Mouse (Mus musculus) myocyte (in vitro differentiated cells): ENCODE data around the gene Fam122a. TPM values are rescaled to one million over a fixed set of nuclear protein-coding genes. Genes with fewer than 3 reads are reported as not detected.

Experiments used
- H3K27me3 ChIP-seq: one replicate; pipeline ENCODE4 v1.6.1; 2011; ENCODE audit not compliant: control insufficient read depth, insufficient read depth, insufficient read length
- H3K36me3 ChIP-seq: one replicate; pipeline ENCODE4 v1.6.1; 2011; ENCODE audit not compliant: control insufficient read depth, insufficient read depth
- H3K4me2 ChIP-seq: one replicate; pipeline ENCODE4 v1.6.1; 2011; ENCODE audit warnings: low read depth, control low read depth
- H3K4me3 ChIP-seq: one replicate; pipeline ENCODE4 v1.5.1; 2011; ENCODE audit warnings: mild to moderate bottlenecking, control low read depth, moderate library complexity
- H3K79me2 ChIP-seq: one replicate; pipeline ENCODE4 v1.6.1; 2011; ENCODE audit not compliant: control insufficient read depth, insufficient read depth
- H3ac ChIP-seq: one replicate; pipeline ENCODE4 v1.6.1; 2011; ENCODE audit not compliant: control insufficient read depth, insufficient read length
- CEBPB ChIP-seq: IDR thresholded peaks from 2 replicates; pipeline ENCODE4 v1.6.1; 2011; ENCODE audit warnings: mild to moderate bottlenecking, moderate library complexity; ENCODE audit not compliant: poor library complexity, insufficient read depth, severe bottlenecking
- E2F4 ChIP-seq: IDR thresholded peaks from one replicate; pipeline ENCODE4 v1.6.1; 2011; ENCODE audit warnings: mild to moderate bottlenecking, control low read depth, moderate library complexity; ENCODE audit not compliant: insufficient read depth
- MAX ChIP-seq: IDR thresholded peaks from one replicate; pipeline ENCODE4 v1.6.1; 2011; ENCODE audit warnings: low read depth, mild to moderate bottlenecking, control low read depth
- MYOD1 ChIP-seq, 3 experiments: IDR thresholded peaks; one replicate each; pipeline ENCODE4 v1.6.1; 2011; ENCODE audit warnings: control low read depth in 2 of 3, low read depth in 2 of 3, mild to moderate bottlenecking in 2 of 3, moderate library complexity in 1 of 3; ENCODE audit not compliant: insufficient read length in 2 of 3, control insufficient read depth in 1 of 3
- MYOG ChIP-seq, 3 experiments: IDR thresholded peaks; one replicate each; pipeline ENCODE4 v1.6.1; 2011; ENCODE audit warnings: control low read depth in 2 of 3, low read depth in 2 of 3, mild to moderate bottlenecking in 2 of 3; ENCODE audit not compliant: insufficient read length in 2 of 3, control insufficient read depth in 1 of 3, insufficient read depth in 1 of 3
- POLR2A ChIP-seq: IDR thresholded peaks from one replicate; pipeline ENCODE4 v1.6.1; 2011; ENCODE audit warnings: low read depth, mild to moderate bottlenecking, control low read depth, moderate library complexity; ENCODE audit not compliant: insufficient read length
- POLR2AphosphoS2 ChIP-seq: IDR thresholded peaks from one replicate; pipeline ENCODE4 v1.6.1; 2011; ENCODE audit warnings: low read depth, control low read depth; ENCODE audit not compliant: insufficient read length
- REST ChIP-seq: IDR thresholded peaks from one replicate; pipeline ENCODE4 v1.6.1; 2011; ENCODE audit warnings: mild to moderate bottlenecking, control low read depth, moderate library complexity; ENCODE audit not compliant: insufficient read depth, insufficient read length
- SRF ChIP-seq: IDR thresholded peaks from one replicate; pipeline ENCODE4 v1.6.1; 2011; ENCODE audit warnings: low read depth; ENCODE audit not compliant: control insufficient read depth, insufficient read length
- TCF12 ChIP-seq: IDR thresholded peaks from one replicate; pipeline ENCODE4 v1.6.1; 2011; ENCODE audit warnings: mild to moderate bottlenecking, control low read depth; ENCODE audit not compliant: poor library complexity, insufficient read depth, severe bottlenecking
- TCF3 ChIP-seq: IDR thresholded peaks from one replicate; pipeline ENCODE4 v1.6.1; 2011; ENCODE audit warnings: low read depth, control low read depth; ENCODE audit not compliant: insufficient read length
- USF1 ChIP-seq: IDR thresholded peaks from one replicate; pipeline ENCODE4 v1.6.1; 2011; ENCODE audit warnings: low read depth, mild to moderate bottlenecking, control low read depth, moderate library complexity
- polyA plus RNA-seq: library from polyadenylated mRNA; unstranded; fragments of >200 nt; fragmentation: generic; extraction: Trizol; gene quantifications from one replicate; pipeline ENCODE4 v1.2.1, GENCODE M21; 2012; ENCODE audit warnings: missing spikeins

Gene Fam122a
- polyA plus RNA-seq, 1 experiment = 14.7 TPM

GRCm38 (mm10) chr19:24514661-24515642, 37.8 kb upstream of the Fam122a start:
- Histone ChIP-seq H3K79me2 (no peaks in the 10 kb centered on the region), H3K4me2 (no peak overlapping the region), H3K4me3 (no peak overlapping the region), H3K36me3 (no peaks in the 10 kb centered on the region), H3ac (no peak overlapping the region), H3K27me3 (no peaks in the 10 kb centered on the region)
- TF ChIP-seq MAX = no peak
- no peak for TF ChIP-seq E2F4
- no peak for TF ChIP-seq TCF3
- no peak for TF ChIP-seq SRF
- TF ChIP-seq POLR2AphosphoS2 = no peak
- TF ChIP-seq MYOG (IDR thresholded peaks at IDR 0.05; ENCODE audit: control insufficient read depth in 1 of 3, insufficient read depth in 1 of 3, insufficient read length in 2 of 3, low read depth in 2 of 3) = no peak
- TF ChIP-seq CEBPB = no peak
- TF ChIP-seq POLR2A = no peak
- no peak for TF ChIP-seq TCF12
- TF ChIP-seq USF1 = no peak
- no peak for TF ChIP-seq REST
- no peak for TF ChIP-seq MYOD1 (IDR thresholded peaks at IDR 0.05; ENCODE audit: control insufficient read depth in 1 of 3, insufficient read length in 2 of 3, low read depth in 2 of 3)

GRCm38 (mm10) chr19:24513105-24513843, 36.1 kb upstream of the Fam122a start:
- Histone ChIP-seq H3K27me3 (no peaks in the 10 kb centered on the region), H3K4me2 (no peak overlapping the region), H3K4me3 (no peak overlapping the region), H3ac (no peak overlapping the region), H3K36me3 (no peaks in the 10 kb centered on the region), H3K79me2 (no peaks in the 10 kb centered on the region)
- TF ChIP-seq REST (no peak), SRF (no peak), TCF12 (no peak), TCF3 (no peak), USF1 (no peak), POLR2A (no peak), CEBPB (no peak), MYOG (IDR thresholded peaks at IDR 0.05; ENCODE audit: control insufficient read depth in 1 of 3, insufficient read depth in 1 of 3, insufficient read length in 2 of 3, low read depth in 2 of 3) (no peak), E2F4 (no peak), MAX (no peak), MYOD1 (IDR thresholded peaks at IDR 0.05; ENCODE audit: control insufficient read depth in 1 of 3, insufficient read length in 2 of 3, low read depth in 2 of 3) (no peak), POLR2AphosphoS2 (no peak)

- Histone ChIP-seq H3K79me2 (no peaks in the 10 kb centered on the region), H3K4me2 (no peak overlapping the region), H3K4me3 (no peak overlapping the region), H3K27me3 (no peaks in the 10 kb centered on the region), H3ac (no peak overlapping the region), H3K36me3 (no peaks in the 10 kb centered on the region)
- TF ChIP-seq POLR2AphosphoS2 (no peak), E2F4 (no peak), TCF3 (no peak), MAX (no peak), POLR2A (no peak), SRF (no peak), MYOG (IDR thresholded peaks at IDR 0.05; ENCODE audit: control insufficient read depth in 1 of 3, insufficient read depth in 1 of 3, insufficient read length in 2 of 3, low read depth in 2 of 3) (no peak), TCF12 (no peak), REST (no peak), CEBPB (no peak), MYOD1 (IDR thresholded peaks at IDR 0.05; ENCODE audit: control insufficient read depth in 1 of 3, insufficient read length in 2 of 3, low read depth in 2 of 3) (no peak), USF1 (no peak)
These were observed 34.8 kb upstream of the Fam122a start for GRCm38 (mm10) chr19:24511939-24512338.

GRCm38 (mm10) chr19:24509391-24509790, 32.2 kb upstream of the Fam122a start:
- H3K79me2 ChIP-seq = no peaks in the 10 kb centered on the region
- no peak overlapping the region for H3K4me3 ChIP-seq
- no peak overlapping the region for H3K4me2 ChIP-seq
- H3K27me3 ChIP-seq = no peaks in the 10 kb centered on the region
- TF ChIP-seq MYOG (IDR thresholded peaks at IDR 0.05; ENCODE audit: control insufficient read depth in 1 of 3, insufficient read depth in 1 of 3, insufficient read length in 2 of 3, low read depth in 2 of 3) (no peak), SRF (no peak)
- no peak overlapping the region for H3ac ChIP-seq
- H3K36me3 ChIP-seq = no peaks in the 10 kb centered on the region
